Mouse (Mus musculus): Measurements from ENCODE around the gene Cdk5rap3. TPM values are rescaled to one million over a fixed set of nuclear protein-coding genes. Genes with fewer than 3 reads are reported as not detected.

Gene Cdk5rap3
- total and polyA plus RNA-seq, 3 experiments = 45.2 to 55.4 TPM; not detected in 1

- no peak for DNase-seq (ENCODE audit: low read depth, low spot score)
- TF ChIP-seq USF1 (IDR thresholded peaks at IDR 0.05; ENCODE audit: low read depth, low read length) = no peak
- no peak for TF ChIP-seq EP300 (IDR thresholded peaks at IDR 0.05; ENCODE audit: low read depth in 1 of 2, low read length in 2 of 2)
- no peak for TF ChIP-seq MEF2A (IDR thresholded peaks at IDR 0.05; ENCODE audit: extremely low read depth, insufficient replicate concordance, low read depth, low read length, poor library complexity, severe bottlenecking)
- TF ChIP-seq ETS1 (IDR thresholded peaks at IDR 0.05; ENCODE audit: low read depth, low read length) = no peak
- no peak for TF ChIP-seq SMC3 (IDR thresholded peaks at IDR 0.05; ENCODE audit: low read depth, low read length)
- TF ChIP-seq KAT2A (conservative IDR thresholded peaks at IDR 0.05; ENCODE audit: low read depth, low read length) = no peak
- TF ChIP-seq ZMIZ1 (IDR thresholded peaks at IDR 0.05; ENCODE audit: low read depth, low read length) = no peak
- TF ChIP-seq HCFC1 (IDR thresholded peaks at IDR 0.05; ENCODE audit: low read depth, low read length) = no peak
- TF ChIP-seq RAD21 (IDR thresholded peaks at IDR 0.05; ENCODE audit: low read depth, low read length) = no peak
- no peak for TF ChIP-seq MYC (IDR thresholded peaks at IDR 0.05; ENCODE audit: low read depth, low read length)
- no peaks in the 10 kb centered on the region for H3K4me1 ChIP-seq (ENCODE audit: control insufficient read depth in 1 of 2, insufficient read depth in 2 of 2, low read length in 2 of 2)
- peaks cover 15 to 20% of the 10 kb centered on the region in 2 experiments for H3K27me3 ChIP-seq (ENCODE audit: control insufficient read depth in 1 of 2, insufficient read depth in 2 of 2, low read length in 2 of 2)
- no peaks in the 10 kb centered on the region for H3K9me3 ChIP-seq (replicated peaks; ENCODE audit: insufficient read depth, low read length)
- no peak overlapping the region for H3K9ac ChIP-seq (ENCODE audit: control insufficient read depth, low read depth, low read length, poor library complexity, severe bottlenecking)
- no peaks in the 10 kb centered on the region for H3K79me2 ChIP-seq (ENCODE audit: control insufficient read depth, insufficient read depth, low read length, poor library complexity)
- no peak overlapping the region for H3K4me3 ChIP-seq (ENCODE audit: control insufficient read depth in 1 of 2, insufficient read depth in 1 of 2, low read depth in 2 of 2, low read length in 2 of 2)
- no peaks in the 10 kb centered on the region for H3K36me3 ChIP-seq (ENCODE audit: control insufficient read depth in 1 of 2, insufficient read depth in 2 of 2, low read length in 2 of 2)
- H3K27ac ChIP-seq (ENCODE audit: control insufficient read depth, low read depth, low read length) = no peak overlapping the region
Measured at GRCm38 (mm10) chr11:96899449-96900306, 16.6 kb downstream of the Cdk5rap3 start.

DNA sequence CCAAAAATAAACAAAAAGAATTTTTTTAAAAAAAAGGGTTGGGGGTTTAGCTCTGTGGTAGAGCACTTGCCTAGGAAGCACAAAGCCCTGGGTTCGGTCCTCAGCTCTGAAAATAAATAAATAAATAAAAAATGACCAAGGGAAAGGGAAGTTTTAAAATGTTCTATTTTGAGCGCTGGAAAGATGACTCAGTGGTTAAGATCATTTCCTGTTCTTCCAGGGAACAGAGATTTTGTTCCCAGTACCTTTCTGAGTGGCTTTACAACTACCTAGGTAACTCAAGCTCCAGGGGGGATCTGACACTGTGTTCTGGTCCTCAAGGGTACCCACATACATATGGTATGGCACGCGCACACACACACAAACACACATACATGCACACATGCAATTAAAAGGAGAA lies 20.4 kb downstream of the Cdk5rap3 start:
- H3K27me3 ChIP-seq (ENCODE audit: control insufficient read depth in 1 of 2, insufficient read depth in 2 of 2, low read length in 2 of 2) = peaks cover 24 to 31% of the 10 kb centered on the region in 2 experiments
- H3K27ac ChIP-seq (ENCODE audit: control insufficient read depth, low read depth, low read length) = no peak overlapping the region
- no peak overlapping the region for H3K9ac ChIP-seq (ENCODE audit: control insufficient read depth, low read depth, low read length, poor library complexity, severe bottlenecking)
- no peak for DNase-seq (ENCODE audit: low read depth, low spot score)
- TF ChIP-seq CTCF (IDR thresholded peaks at IDR 0.05 in 2 of 3, conservative IDR thresholded peaks at IDR 0.05 in 1 of 3; ENCODE audit: control insufficient read depth in 1 of 3, insufficient read depth in 1 of 3, low read depth in 2 of 3, low read length in 3 of 3, poor library complexity in 1 of 3, severe bottlenecking in 1 of 3) (no peak), KAT2A (conservative IDR thresholded peaks at IDR 0.05; ENCODE audit: low read depth, low read length) (no peak), BHLHE40 (IDR thresholded peaks at IDR 0.05; ENCODE audit: borderline replicate concordance, low read depth, low read length) (no peak), CHD1 (IDR thresholded peaks at IDR 0.05; ENCODE audit: low read depth, low read length) (no peak)
- H3K9me3 ChIP-seq (replicated peaks; ENCODE audit: insufficient read depth, low read length) = no peaks in the 10 kb centered on the region
- H3K79me2 ChIP-seq (ENCODE audit: control insufficient read depth, insufficient read depth, low read length, poor library complexity) = no peaks in the 10 kb centered on the region
- no peak overlapping the region for H3K4me3 ChIP-seq (ENCODE audit: control insufficient read depth in 1 of 2, insufficient read depth in 1 of 2, low read depth in 2 of 2, low read length in 2 of 2)
- H3K36me3 ChIP-seq (ENCODE audit: control insufficient read depth in 1 of 2, insufficient read depth in 2 of 2, low read length in 2 of 2) = no peaks in the 10 kb centered on the region
- H3K4me1 ChIP-seq (ENCODE audit: control insufficient read depth in 1 of 2, insufficient read depth in 2 of 2, low read length in 2 of 2) = no peaks in the 10 kb centered on the region
